Mouse (Mus musculus) heart, adult 2 months (tissue): Measurements from ENCODE around the gene Snapin. TPM values are rescaled to one million over a fixed set of nuclear protein-coding genes. Genes with fewer than 3 reads are reported as not detected.

ENCODE experiments used
- DNase-seq, 2 experiments: peaks; one replicate each; pipeline ENCODE4 v3.0.0; 2021
- H3K27ac ChIP-seq: fragments of 200-600 bp; 2 replicates; pipeline ENCODE4 v1.8.1; 2022
- H3K27me3 ChIP-seq: fragments of 200-500 bp; 2 replicates; pipeline ENCODE4 v1.6.1; 2012; ENCODE audit warnings: mild to moderate bottlenecking, low read length, inconsistent platforms, mixed read lengths; ENCODE audit not compliant: control insufficient read depth, insufficient read depth
- H3K36me3 ChIP-seq: fragments of 200-500 bp; 2 replicates; pipeline ENCODE4 v1.6.1; 2012; ENCODE audit warnings: low read length, inconsistent platforms; ENCODE audit not compliant: control insufficient read depth, insufficient read depth
- H3K4me1 ChIP-seq: fragments of 200-500 bp; 2 replicates; pipeline ENCODE4 v1.6.1; 2011; ENCODE audit warnings: low read length; ENCODE audit not compliant: control insufficient read depth, insufficient read depth
- H3K4me3 ChIP-seq: fragments of 200-600 bp; 2 replicates; pipeline ENCODE4 v1.8.1; 2022
- H3K79me2 ChIP-seq: fragments of 200-500 bp; replicated peaks from 2 replicates; pipeline ENCODE4 v1.6.1; 2012; ENCODE audit warnings: mild to moderate bottlenecking, inconsistent platforms, low read length, moderate library complexity, mixed read lengths; ENCODE audit not compliant: control insufficient read depth, insufficient read depth
- H3K9ac ChIP-seq: fragments of 200-500 bp; 2 replicates; pipeline ENCODE4 v1.6.1; 2012; ENCODE audit warnings: low read depth, mild to moderate bottlenecking, control low read depth, inconsistent platforms, low read length, mixed read lengths
- CTCF ChIP-seq: fragments of 200-600 bp; IDR thresholded peaks from 2 replicates; pipeline ENCODE4 v1.8.1; 2022; ENCODE audit warnings: antibody characterized with exemption, mild to moderate bottlenecking, moderate library complexity
- EP300 ChIP-seq: fragments of 200-500 bp; IDR thresholded peaks from 2 replicates; pipeline ENCODE4 v1.6.1; 2011; ENCODE audit warnings: low read depth, low read length, control low read depth; ENCODE audit not compliant: insufficient read depth
- POLR2A ChIP-seq: fragments of 200-500 bp; IDR thresholded peaks from 2 replicates; pipeline ENCODE4 v1.6.1; 2011; ENCODE audit warnings: mild to moderate bottlenecking, low read depth, low read length, control low read depth; ENCODE audit not compliant: insufficient read depth
- WGBS: fragments of 180-500 bp; shearing (Covaris S2); methylation state at CpG from one replicate; pipeline ENCODE4 v1.1.7; 2018; 5-methylcytosine and 5-hydroxymethylcytosine counted together
- intact Hi-C: fragments of 180-260 bp; cut with DNase I; formaldehyde crosslinking; loops from one replicate; pipeline ENCODE4 v1.15.1; 2025
- polyA plus RNA-seq: library from polyadenylated mRNA; depleted of rRNA; stranded (reverse); fragments of >200 nt; gene quantifications from 2 replicates; pipeline ENCODE4 v1.2.3, GENCODE M21; 2012
- total RNA-seq, 2 experiments: library from RNA; stranded (reverse); gene quantifications; 2 replicates each; pipeline ENCODE4 v1.2.3; 2021

Snapin gene
- total and polyA plus RNA-seq, 3 experiments, result 50.7 to 71.3 (median 60.0) TPM

- H3K36me3 ChIP-seq, result no peaks in the 10 kb centered on the region
- peaks cover 3% of the 10 kb centered on the region for H3K4me1 ChIP-seq
- 51% methylated on average over 5 of the region's 5 CpGs for WGBS
- H3K27me3 ChIP-seq, result peaks cover 3% of the 10 kb centered on the region
- DNase-seq, result no peak
- H3K9ac ChIP-seq, result no peak overlapping the region
- no peak overlapping the region for H3K4me3 ChIP-seq
- H3K79me2 ChIP-seq, result no peaks in the 10 kb centered on the region; the same call in 1 of the 2 replicates
- intact Hi-C loops, result loop anchor here (10.0 kb wide), 1 partner anchor 166 kb away; the partner anchor contains the start of gene Gatad2b
- TF ChIP-seq CTCF (no peak), POLR2A (no peak), EP300 (no peak)
- peak overlapping the region; percentile 17; the same call in 1 of the 2 replicates for H3K27ac ChIP-seq
These were observed 30.5 kb downstream of the Snapin start for GRCm38 (mm10) chr3:90460315-90460714.

- TF ChIP-seq CTCF, result no peak
- intact Hi-C loops, result loop anchor here (10.0 kb wide), 1 partner anchor 165 kb away; the partner anchor contains the start of gene Gatad2b
- 76% methylated on average over 9 of the region's 9 CpGs for WGBS
- Histone ChIP-seq H3K9ac (no peak overlapping the region), H3K4me3 (no peak overlapping the region), H3K4me1 (peaks cover 3% of the 10 kb centered on the region), H3K79me2 (no peaks in the 10 kb centered on the region), H3K27ac (peak overlapping the region; percentile 12), H3K27me3 (no peaks in the 10 kb centered on the region), H3K36me3 (no peaks in the 10 kb centered on the region)
- no peak for DNase-seq
These were observed 31.1 kb downstream of the Snapin start for GRCm38 (mm10) chr3:90459727-90460126.

GRCm38 (mm10) chr3:90454931-90455330, 35.9 kb downstream of the Snapin start:
- no peak overlapping the region for H3K9ac ChIP-seq

GRCm38 (mm10) chr3:90451396-90452095, 39.3 kb downstream of the Snapin start:
- no peak for DNase-seq
- Histone ChIP-seq H3K4me1 (peaks cover 13% of the 10 kb centered on the region), H3K27me3 (no peaks in the 10 kb centered on the region), H3K27ac (no peak overlapping the region; the same call in 1 of the 2 replicates), H3K36me3 (no peaks in the 10 kb centered on the region), H3K4me3 (no peak overlapping the region), H3K9ac (no peak overlapping the region), H3K79me2 (no peaks in the 10 kb centered on the region)
- WGBS, result 33% methylated on average over 10 of the region's 10 CpGs
- intact Hi-C loops, result no loop called here
- no peak for TF ChIP-seq CTCF
- no peak for TF ChIP-seq POLR2A
- TF ChIP-seq EP300, result no peak

More at GRCm38 (mm10) chr3:90454931-90455330, 35.9 kb downstream of the Snapin start:
- TF ChIP-seq CTCF, result no peak
- no peak for TF ChIP-seq EP300
- no peak for TF ChIP-seq POLR2A
- H3K4me1 ChIP-seq, result peaks cover 7% of the 10 kb centered on the region
- H3K27me3 ChIP-seq, result no peaks in the 10 kb centered on the region
- H3K27ac ChIP-seq, result no peak overlapping the region
- no peak overlapping the region for H3K4me3 ChIP-seq
- no peaks in the 10 kb centered on the region for H3K36me3 ChIP-seq
- no peaks in the 10 kb centered on the region for H3K79me2 ChIP-seq
- DNase-seq, result no peak
- WGBS, result 97% methylated on average over 14 of the region's 14 CpGs
- intact Hi-C loops, result no loop called here

- DNase-seq, result no peak
- H3K9ac ChIP-seq, result no peak overlapping the region; the same call in 1 of the 2 replicates
- intact Hi-C loops, result no loop called here
- H3K27ac ChIP-seq, result no peak overlapping the region
- TF ChIP-seq EP300 (no peak), CTCF (no peak), POLR2A (no peak)
- H3K36me3 ChIP-seq, result no peaks in the 10 kb centered on the region; the same call in 1 of the 2 replicates
- no peaks in the 10 kb centered on the region for H3K79me2 ChIP-seq
- WGBS, result 34% methylated on average over 12 of the region's 12 CpGs
- peaks cover 13% of the 10 kb centered on the region for H3K4me1 ChIP-seq
- no peaks in the 10 kb centered on the region for H3K27me3 ChIP-seq
- no peak overlapping the region for H3K4me3 ChIP-seq
These were observed 40.0 kb downstream of the Snapin start for GRCm38 (mm10) chr3:90450874-90451273.

GRCm38 (mm10) chr3:90448626-90449025, 42.2 kb downstream of the Snapin start:
- intact Hi-C loops, result no loop called here
- H3K9ac ChIP-seq, result no peak overlapping the region
- no peak for DNase-seq
- H3K27ac ChIP-seq, result peak overlapping the region; percentile 59
- no peaks in the 10 kb centered on the region for H3K27me3 ChIP-seq
- TF ChIP-seq EP300 (no peak), CTCF (no peak), POLR2A (no peak)
- H3K4me1 ChIP-seq, result peaks cover 15% of the 10 kb centered on the region
- H3K79me2 ChIP-seq, result no peaks in the 10 kb centered on the region
- 60% methylated on average over 6 of the region's 6 CpGs for WGBS
- H3K4me3 ChIP-seq, result no peak overlapping the region
- H3K36me3 ChIP-seq, result peaks cover 3% of the 10 kb centered on the region; the same call in 1 of the 2 replicates
